Mouse (Mus musculus): ENCODE measurements around the gene Abcb5.

DNA sequence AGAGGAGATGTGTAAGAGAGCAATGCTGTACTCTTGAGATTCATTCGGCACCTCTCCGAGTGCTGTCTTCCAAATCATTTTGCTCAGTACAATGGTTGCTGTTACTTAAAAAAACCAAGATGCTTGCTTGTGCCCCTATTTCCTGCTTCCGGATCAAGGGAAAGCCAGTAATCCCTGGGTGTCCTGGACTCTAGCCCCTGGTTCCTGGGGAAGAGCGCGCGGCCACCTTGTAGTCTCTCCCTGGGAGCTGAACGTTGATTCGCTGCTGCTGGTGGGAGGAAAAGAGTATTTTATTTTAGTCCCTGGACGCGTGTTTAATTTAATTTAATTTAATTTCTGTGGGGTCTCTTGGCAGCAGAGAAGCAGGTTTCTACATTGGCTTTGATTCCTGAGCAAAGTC lies 111.8 kb downstream of the Abcb5 start:
- no peak for TF ChIP-seq ZNF384 (IDR thresholded peaks at IDR 0.05; ENCODE audit: low read depth, low read length)
- TF ChIP-seq POLR2A (IDR thresholded peaks at IDR 0.05; ENCODE audit: low read depth, low read length), result no peak
- TF ChIP-seq USF2 (conservative IDR thresholded peaks at IDR 0.05; ENCODE audit: low read depth, low read length), result no peak
- no peak for TF ChIP-seq E2F4 (IDR thresholded peaks at IDR 0.05; ENCODE audit: insufficient replicate concordance, low read depth, low read length)
- TF ChIP-seq TBP (conservative IDR thresholded peaks at IDR 0.05; ENCODE audit: low read depth, low read length), result no peak
- no peak for TF ChIP-seq CTCF (conservative IDR thresholded peaks at IDR 0.05 in 1 of 2, IDR thresholded peaks at IDR 0.05 in 1 of 2; ENCODE audit: low read depth in 2 of 2, low read length in 2 of 2)
- TF ChIP-seq CHD2 (IDR thresholded peaks at IDR 0.05; ENCODE audit: low read length), result no peak
- TF ChIP-seq EP300 (IDR thresholded peaks at IDR 0.05; ENCODE audit: low read length), result no peak
